Mouse (Mus musculus): ENCODE data around the gene Ccdc148. TPM values are rescaled to one million over a fixed set of nuclear protein-coding genes. Genes with fewer than 3 reads are reported as not detected.
A peak's percentile ranks its signal among the peaks of the same experiment; 100 is the strongest.

The Ccdc148 gene
- total RNA-seq (2022), result 10 to 100 TPM; 12.4 to 16.4 (median 14.4) TPM

- peak; percentile 67 to 95 for DNase-seq (ENCODE audit: low spot score in 2 of 2)
Measured at GRCm38 (mm10) chr2:59160605-59160963, at the start of gene Ccdc148, which contains the start of gene Pkp4. Gene Ccdc148, minus strand, starts transcription at chr2:59160683. Gene Pkp4, plus strand, starts transcription at chr2:59160850.

DNA sequence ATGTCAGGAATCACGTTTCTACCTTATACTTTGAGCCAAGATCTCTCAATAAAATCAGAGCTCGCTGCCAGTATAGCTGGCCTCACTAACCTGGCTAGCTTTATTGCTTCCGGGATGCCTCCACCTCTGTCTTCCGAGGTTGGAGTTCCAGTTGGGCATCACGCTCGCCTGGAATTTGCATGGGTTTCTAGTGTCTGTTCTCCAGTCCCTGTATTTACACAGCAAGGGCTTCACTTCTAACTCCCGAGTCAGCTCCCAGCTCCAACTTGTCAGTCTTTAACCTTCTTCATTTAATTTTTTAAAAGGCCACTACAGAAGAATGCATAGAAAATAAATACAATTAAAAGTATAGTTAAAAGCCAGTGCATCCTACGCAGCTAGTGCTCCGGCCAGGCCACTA, 47.8 kb upstream of the Ccdc148 start:
- no peak for DNase-seq (ENCODE audit: low spot score in 2 of 2)

- DNase-seq (ENCODE audit: low spot score in 2 of 2), result no peak
Measured at GRCm38 (mm10) chr2:59207725-59208124, 47.2 kb upstream of the Ccdc148 start.

GRCm38 (mm10) chr2:59207240-59207639, 46.8 kb upstream of the Ccdc148 start:
- DNase-seq (ENCODE audit: low spot score in 2 of 2), result no peak

DNA sequence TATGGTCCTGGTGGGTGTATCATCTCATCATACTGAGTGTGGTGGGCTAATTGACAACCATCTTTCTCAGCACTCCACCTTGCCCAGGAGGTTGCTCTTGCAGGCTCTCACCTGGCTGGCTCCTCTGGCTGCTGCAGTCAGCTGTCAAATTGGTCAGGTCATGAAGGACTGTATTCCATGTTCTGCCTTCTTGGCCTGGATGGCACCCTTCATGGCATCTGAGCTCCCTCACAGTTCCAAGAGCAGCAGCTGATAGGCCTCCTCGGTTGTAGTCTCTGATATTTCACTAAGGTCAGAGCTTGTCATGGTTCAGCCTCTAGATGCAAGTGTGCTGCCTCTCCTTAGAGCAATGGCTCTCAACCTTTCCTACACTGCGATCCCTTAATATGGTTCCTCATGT, 45.7 kb upstream of the Ccdc148 start:
- no peak for DNase-seq (ENCODE audit: low spot score in 2 of 2)

DNA sequence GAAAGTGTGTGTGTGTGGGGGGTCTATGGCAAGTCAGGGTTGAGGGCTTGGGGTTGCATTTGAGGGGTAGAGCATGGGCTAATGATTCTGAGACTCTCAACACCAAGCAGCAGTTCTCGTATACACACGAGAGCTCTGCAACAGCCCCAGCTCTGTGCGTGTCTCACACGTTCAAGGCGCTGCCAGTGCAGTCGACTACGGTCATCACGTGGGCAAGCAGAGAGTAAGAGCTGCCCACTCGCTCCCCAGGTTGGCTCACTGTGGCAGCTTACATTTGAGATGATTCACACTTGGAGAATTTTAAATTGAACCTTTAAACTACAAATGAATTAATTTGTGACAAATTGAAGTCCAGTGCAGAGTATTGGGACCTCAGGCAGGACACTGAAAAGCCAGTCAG, 44.6 kb upstream of the Ccdc148 start:
- DNase-seq (ENCODE audit: low spot score in 2 of 2), result peak in 1 of 2 experiments; percentile 59

DNA sequence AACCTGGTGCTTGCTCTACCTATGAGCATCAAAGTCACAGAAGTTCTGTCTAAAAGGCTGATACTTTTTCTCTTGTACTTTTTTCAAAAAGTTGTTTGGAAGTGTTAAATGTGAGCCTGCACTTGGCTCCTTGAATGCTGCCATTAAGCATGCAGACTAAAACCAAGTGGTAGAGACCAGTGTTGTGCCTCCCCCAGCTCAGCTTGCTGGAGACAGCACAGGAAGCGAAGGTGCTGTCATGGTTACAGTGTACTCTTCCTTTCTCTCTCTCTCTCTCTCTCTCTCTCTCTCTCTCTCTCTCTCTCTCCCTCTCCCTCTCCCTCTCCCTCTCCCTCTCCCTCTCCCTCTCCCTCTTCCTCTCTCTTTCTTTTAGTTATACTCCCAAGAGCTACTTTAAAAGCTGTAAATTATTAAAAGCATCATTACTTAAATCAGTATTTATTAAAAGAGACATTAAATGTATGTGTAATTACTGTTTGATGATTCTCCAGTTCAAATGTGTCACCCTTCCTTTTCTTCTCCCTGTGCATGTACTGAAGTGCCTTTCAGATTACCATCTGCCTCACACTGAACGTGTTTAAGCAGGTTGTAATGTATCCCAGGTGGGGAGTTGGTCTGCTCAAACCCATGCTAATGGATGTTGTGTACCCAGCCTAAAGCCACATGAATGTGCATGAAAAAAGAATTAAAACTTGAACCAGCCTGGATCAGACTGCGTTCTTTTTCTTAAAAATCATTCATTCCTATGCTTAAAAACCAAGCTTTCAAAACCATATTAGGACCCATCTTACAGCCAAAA, 43.3 kb upstream of the Ccdc148 start:
- no peak for DNase-seq (ENCODE audit: low spot score in 2 of 2)

GRCm38 (mm10) chr2:59202930-59203329, 42.4 kb upstream of the Ccdc148 start:
- DNase-seq (ENCODE audit: low spot score in 2 of 2), result no peak

GRCm38 (mm10) chr2:59200511-59200910, 40.0 kb upstream of the Ccdc148 start:
- DNase-seq (ENCODE audit: low spot score in 2 of 2), result no peak

- no peak for DNase-seq (ENCODE audit: low spot score in 2 of 2)
Measured at GRCm38 (mm10) chr2:59199476-59199976, 39.0 kb upstream of the Ccdc148 start.

GRCm38 (mm10) chr2:59197156-59197555, 36.7 kb upstream of the Ccdc148 start:
- no peak for DNase-seq (ENCODE audit: low spot score in 2 of 2)

DNA sequence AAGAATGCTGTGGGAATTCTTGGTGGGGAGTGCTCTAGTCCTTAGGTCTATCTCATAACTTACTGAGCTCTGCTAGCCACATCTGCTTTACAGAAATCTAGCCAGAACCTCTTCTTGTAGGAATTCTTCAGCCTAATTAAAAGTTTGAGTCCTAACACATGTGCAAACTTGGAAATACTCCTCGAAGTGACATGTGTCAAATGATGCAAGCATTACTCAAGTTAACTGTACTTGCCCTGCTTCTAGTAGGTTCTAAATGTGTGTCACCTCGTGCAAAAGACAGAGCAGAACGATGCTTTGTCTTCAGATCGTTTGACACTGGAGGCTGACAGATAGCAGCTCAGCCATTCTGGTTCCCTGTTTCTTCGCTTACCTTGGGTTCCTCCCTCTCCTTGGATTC, 32.6 kb upstream of the Ccdc148 start:
- no peak for DNase-seq (ENCODE audit: low spot score in 2 of 2)

DNA sequence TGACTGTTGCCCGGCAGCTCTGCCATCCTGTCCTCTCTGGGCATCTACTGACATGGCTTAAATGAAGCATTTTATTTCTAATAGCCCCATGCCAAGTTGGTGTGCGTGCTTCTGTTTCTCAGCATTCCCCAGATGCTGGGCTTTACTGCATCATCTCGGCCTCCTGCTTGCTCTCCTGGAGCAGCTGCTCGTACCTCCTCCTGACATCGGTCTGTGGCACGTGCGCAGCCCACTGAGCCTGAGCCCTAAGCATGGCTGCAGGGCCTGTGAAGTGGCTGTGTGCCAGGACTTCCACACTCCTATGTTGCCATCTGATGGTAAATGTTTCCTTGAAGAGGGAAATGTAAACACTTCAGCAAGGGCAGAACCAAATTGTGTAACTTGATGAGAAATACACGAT, 31.0 kb upstream of the Ccdc148 start:
- no peak for DNase-seq (ENCODE audit: low spot score in 2 of 2)

DNA sequence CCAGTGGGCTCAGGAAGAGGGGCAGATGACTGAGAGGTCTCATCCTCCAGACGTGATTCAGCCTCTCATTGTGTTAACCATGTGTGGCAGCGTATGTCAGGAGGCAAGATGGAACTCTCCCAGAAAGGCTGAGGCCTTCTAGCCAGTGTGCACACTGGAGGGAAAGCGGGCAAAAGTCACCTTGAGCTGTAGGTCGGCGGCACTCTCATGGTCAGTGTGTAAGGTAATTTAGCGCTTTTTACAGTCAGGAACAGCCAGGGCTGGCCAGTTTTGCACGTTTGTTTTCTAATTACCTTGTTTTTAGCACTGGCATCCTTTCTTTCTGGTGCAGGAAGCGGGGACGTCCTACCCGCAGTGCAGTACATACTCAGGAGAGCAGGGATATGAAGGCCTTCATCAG, 29.7 kb upstream of the Ccdc148 start:
- no peak for DNase-seq (ENCODE audit: low spot score in 2 of 2)

- DNase-seq (ENCODE audit: low spot score in 2 of 2), result no peak
Measured at GRCm38 (mm10) chr2:59189661-59190185, 29.2 kb upstream of the Ccdc148 start.

DNA sequence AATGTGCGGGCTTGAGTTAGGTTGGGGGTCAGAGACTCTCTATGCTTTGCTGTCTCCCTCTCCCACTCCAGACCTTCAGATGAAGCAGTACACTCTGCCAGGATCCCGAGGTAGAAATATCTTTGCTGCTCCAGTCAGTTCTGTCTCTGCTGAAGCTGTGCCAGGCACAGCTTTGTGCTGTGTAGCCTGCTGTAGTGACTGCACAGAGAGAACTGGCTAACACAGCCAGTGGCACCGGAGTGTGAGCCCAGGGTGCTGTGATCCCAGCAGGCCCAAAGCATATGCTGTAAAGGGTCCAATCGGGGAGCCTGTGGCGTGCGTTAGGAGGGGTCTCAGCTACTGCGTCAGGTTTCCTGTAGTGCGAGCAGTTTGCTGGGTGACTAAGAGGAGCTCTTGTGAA, 27.8 kb upstream of the Ccdc148 start:
- no peak for DNase-seq (ENCODE audit: low spot score in 2 of 2)

- no peak for DNase-seq (ENCODE audit: low spot score in 2 of 2)
Measured at GRCm38 (mm10) chr2:59186966-59187365, 26.5 kb upstream of the Ccdc148 start.

- no peak for DNase-seq (ENCODE audit: low spot score in 2 of 2)
Measured at GRCm38 (mm10) chr2:59186122-59186521, 25.6 kb upstream of the Ccdc148 start.

- no peak for DNase-seq (ENCODE audit: low spot score in 2 of 2)
Measured at GRCm38 (mm10) chr2:59184107-59185064, 23.9 kb upstream of the Ccdc148 start.

DNA sequence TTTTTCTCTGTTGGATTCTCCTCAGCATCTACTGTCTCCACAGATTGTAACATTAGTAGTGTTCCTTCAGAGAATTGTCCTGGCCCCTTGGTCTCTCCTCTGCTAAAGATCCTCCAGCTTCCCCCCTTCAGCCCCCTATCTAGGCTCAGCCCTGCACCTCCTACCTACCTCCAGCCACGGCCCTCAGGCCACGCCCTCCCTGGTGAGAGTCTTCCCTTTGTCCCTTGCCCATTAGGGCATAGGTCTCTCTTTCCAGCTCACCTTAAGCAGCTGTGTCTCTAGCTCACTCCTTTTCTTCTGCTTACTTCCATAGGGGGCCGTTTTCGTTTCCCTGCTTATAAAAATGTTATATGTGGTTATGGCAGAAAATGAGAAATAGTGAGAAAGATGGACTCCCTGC, 23.1 kb upstream of the Ccdc148 start:
- no peak for DNase-seq (ENCODE audit: low spot score in 2 of 2)

DNA sequence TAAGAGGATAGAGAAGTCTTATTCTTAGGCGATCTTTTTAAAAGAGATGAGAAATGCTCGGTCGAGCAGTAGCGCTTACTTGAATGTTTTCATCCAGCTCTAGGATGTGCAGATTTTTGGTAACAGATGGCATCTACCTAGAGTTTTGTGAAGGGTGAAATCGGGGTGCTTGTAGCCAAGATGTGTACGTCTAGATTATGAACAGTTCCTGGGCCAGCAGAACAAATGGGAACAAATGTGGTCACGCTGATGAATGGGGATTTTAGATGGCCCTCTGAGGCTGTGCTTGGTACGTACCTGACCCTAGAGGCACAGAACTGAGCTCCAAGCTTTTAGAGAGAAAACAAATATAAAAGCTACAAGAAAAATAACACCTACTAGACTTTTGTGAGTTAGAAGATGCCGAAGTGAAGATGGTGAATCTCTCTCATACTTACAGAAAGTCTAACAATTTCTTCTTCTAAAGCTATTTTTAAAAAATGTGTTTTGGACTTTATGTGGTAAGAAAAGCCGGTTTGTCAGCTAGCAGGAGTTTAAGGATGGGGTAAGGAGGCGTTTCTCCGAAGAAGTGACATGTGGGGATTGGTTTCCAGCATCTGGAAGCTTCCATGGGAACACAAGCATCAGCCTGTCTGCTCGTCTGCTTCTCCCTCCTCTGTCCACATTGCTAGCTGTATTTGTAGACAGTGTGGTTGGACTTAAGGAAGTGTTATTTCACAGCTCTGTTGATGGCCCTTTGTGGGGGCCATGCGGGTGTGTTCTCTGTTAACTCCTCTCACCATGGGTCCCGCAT, 21.0 kb upstream of the Ccdc148 start:
- no peak for DNase-seq (ENCODE audit: low spot score in 2 of 2)
